Mouse (Mus musculus): ENCODE results near the gene Fbxl13.

Gene Fbxl13

DNA sequence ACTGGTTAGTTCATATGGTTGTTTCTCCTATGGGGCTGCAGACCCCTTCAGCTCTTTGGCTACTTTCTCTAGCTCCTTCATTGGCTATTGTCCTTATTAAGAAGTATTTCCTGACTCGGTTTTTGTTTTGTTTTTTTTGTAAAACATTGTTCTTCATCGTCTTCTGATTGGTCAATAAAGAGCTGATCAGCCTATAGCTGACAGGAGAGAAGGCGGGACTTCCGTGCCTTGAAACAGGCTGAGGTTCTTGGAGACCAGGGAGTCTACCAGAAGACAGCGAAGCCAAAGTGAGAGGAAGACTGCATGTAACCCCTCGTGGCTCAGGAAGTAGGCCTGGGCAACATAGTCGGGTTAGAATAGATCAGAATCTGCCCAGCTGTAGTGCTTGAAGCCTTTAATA lies 57.8 kb downstream of the Fbxl13 start:
- intact Hi-C loops (cut with DNase I) = loop anchor here (2.0 to 5.0 kb wide), 3 partner anchors 160 to 323 kb away; no protein-coding TSS in a partner anchor

DNA sequence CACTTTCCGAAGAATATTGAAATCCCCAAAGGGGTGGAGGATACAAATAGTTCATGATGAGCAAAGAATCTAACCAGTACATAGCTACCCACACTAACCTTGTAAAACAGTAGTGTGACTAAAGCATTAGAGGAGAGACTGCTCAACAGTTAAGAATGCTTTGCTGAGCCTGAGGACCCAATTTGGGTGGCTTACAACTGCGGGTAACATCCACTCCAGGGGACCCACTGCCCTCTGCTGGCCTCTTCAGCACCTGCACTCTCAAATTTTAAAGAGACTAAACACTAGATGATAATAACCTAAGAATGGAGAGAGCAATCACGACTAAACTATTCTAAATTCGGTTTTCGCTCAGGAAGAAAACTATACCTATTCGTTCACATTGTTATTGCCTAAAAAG lies 58.7 kb downstream of the Fbxl13 start:
- intact Hi-C loops (cut with DNase I) = loop anchor here (2.0 to 5.0 kb wide), 3 partner anchors 159 to 322 kb away; no protein-coding TSS in a partner anchor

DNA sequence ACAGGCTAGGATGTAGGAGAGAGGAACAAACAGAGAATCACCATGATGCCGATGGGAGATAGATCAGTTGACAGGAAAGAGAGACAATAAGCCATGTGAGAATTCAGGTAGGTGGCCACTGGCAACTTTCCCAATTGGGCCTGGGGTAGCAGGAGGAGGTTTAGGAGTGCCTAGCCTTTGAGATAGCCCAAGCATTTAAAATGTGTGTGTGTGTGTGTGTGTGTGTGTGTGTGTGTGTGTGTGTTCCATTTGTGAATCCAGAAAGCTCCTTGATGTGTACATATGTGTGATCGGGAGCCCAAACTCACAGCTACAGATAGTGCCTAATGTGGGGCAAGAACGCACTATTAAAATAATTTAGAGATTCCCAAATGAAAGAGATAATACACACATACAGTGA lies 67.3 kb downstream of the Fbxl13 start:
- intact Hi-C loops (cut with DNase I) = no loop called here

DNA sequence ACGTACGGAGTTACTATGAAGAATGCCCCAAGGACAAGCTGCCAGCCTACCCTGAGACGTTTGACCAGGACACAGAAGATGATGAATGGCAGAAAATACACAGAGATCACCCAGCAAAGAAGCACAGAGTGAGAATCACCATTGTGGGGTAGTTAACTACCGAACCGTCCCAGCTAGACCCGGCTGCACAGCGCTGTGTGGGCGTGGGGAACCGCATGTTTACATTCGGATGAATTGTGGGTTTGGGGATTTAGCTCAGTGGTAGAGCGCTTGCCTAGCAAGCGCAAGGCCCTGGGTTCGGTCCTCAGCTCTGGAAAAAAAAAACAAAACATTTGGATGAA lies 70.3 kb downstream of the Fbxl13 start:
- intact Hi-C loops (cut with DNase I) = no loop called here

DNA sequence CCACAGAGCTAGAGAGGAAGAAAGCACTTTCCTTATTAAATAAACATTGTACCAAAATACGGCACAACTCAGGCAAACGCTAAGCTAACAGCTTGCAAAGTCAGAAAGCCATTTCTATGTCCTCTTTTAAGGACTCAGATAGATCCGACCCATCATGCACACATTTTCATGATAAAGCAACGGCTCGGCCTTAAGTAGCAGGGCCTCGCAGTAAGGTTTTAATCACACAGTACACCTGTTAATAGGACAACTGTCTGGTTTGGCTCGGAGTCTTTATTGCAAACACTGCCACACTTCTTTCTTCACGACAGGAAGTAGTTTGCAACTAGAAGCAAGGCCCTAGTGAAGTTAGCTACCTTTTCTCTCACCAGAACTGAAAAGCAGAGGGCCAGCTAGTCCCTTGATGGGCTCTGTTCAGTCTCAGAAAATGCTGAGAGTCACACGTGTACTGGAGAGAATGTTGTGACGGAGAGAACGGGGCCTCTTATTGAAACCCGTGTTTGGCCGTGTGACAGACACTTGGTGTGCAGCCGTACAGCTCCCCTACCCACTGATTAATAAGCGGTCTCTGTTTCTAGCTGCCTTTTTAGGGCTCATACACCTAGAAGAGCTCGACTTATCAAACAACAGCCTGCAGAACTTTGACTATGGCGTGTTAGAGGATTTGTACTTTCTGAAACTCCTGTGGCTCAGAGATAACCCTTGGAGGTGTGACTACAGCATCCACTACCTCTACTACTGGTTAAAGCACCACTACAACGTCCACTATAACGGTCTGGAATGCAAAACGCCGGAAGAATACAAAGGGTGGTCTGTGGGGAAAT lies 70.8 kb downstream of the Fbxl13 start:
- intact Hi-C loops (cut with DNase I) = no loop called here

DNA sequence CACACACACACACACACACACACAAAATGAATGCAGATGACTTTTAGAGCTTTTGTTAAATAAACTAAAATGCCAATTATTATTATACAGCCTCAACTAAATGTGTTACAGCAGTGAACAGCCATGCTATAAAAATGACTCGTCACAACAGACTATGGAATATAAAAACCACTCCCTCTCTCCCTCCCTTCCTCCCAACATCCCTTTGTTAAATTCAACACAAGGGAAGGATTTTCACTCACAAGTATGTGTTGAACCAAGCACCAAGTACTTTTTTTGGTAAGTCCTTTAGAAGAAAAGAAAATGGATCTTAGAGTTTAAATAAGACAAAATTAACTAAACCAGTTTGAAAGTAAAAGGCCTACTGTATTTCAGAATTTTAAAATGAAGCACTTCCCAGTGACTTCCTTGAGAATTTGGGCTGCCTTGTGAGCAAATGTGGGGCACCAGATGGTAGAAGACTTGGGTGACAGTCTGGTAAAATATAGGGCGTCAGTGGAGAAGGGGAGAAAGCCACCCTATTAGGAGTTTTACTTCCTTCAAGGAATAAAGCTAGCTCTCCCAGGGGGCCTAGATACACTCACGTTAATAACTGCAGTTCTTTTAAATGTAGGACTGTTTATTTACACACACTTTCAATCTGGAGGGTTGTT lies 72.5 kb downstream of the Fbxl13 start:
- intact Hi-C loops (cut with DNase I) = no loop called here

DNA sequence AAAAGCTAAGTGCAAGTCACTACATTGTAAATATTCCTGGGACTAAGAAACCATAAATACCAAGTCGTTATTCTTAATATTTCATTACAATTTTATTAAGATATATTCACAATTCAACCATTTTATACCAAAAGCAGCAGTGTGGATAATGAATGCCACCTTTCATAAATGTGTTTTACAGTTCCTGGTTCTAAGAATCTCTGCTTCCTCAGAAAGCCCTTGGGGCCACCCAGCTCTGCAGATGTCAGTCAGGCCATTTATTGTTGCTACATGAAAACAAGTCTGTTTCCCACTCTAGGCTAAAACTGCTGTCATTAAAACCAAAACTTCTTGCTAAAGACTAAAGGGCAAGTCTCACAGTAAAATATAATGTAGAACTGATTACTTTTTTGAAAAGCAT lies 77.7 kb downstream of the Fbxl13 start:
- intact Hi-C loops (cut with DNase I) = no loop called here

DNA sequence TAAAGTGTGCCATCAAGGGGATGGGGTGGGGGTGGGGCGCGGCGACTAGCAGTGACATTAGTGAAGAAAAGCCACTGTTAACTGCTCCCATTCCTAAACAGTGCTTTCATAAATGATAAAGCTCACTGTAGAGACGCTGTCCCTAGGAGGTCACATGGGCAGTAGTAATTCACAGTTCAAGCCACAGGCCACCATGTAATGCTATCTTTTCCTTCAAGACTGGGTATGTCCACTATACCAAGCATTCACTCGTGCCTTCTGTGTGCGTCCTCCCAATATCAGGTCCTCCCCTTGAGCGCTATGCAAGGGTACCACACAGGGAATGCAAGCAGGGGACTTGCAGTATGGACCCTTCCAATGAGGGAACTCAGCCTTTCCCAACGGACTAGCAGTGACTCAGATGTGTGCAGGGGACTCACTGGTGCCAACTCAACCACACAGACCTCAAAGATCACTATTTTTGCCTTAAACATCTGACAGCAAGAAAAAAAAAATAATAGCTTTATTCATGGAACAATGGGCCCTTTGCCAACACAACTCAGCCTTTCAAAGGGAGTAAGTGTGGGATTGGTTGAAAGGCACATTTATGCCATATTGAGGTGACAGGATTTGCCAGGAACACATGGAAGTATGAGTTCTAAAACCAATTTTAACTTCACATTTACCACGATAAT lies 79.9 kb downstream of the Fbxl13 start:
- intact Hi-C loops (cut with DNase I) = no loop called here

DNA sequence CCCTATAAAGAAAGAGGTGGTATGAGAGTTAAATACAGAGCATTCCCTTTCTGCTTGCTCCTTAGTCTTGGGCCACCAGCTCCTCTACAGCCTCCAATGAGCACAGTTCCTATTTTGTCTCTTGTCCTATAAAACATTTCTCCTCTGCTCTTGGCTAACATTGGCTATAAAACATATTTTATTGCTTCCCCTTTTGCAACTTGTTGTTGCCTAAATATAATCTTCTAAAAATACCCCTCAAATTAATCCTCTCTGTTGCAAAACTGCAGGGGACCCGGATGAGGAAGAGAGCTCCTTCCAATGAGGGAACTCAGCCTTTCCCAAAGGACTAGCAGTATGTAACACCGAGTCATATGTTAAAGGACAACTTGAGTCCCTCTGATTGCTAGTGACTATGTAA lies 81.5 kb downstream of the Fbxl13 start:
- intact Hi-C loops (cut with DNase I) = no loop called here

DNA sequence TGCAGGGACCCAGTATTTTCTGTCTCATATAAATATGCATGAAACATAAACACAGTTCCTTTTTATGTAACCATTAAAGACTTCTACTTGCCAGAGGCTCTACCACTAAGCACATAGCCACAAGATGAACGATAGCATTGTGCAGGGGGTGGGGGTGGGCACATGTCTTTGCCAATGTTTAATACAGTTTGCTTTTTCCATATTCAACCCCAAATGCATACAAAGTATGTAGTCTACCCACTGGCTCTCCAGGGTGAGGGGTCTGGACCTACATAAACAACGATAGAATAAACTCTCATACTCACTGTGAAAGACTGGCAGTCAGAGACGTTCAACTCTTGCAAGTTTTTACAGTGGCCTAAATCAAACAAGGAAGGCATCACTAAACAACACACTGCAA lies 88.9 kb downstream of the Fbxl13 start:
- intact Hi-C loops (cut with DNase I) = no loop called here

DNA sequence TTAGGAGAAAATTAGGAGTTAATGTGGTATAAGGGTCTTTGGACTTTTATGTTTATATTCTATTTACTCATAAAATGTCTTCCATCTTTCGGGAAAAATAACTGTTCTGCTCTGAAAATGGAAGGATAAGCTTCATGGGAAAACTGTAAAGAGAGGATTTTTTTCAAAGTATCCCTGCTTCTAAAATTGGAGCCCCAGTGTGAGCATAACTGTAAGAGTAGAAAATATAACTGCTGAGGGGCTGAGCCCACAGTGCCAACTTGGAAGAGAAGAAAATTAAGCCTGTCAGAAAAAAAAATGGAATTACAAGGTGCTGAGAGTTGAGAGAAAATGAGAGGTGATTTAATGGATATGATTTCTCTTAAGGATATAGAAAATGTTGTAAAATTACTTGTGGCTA lies 90.7 kb downstream of the Fbxl13 start:
- intact Hi-C loops (cut with DNase I) = no loop called here

DNA sequence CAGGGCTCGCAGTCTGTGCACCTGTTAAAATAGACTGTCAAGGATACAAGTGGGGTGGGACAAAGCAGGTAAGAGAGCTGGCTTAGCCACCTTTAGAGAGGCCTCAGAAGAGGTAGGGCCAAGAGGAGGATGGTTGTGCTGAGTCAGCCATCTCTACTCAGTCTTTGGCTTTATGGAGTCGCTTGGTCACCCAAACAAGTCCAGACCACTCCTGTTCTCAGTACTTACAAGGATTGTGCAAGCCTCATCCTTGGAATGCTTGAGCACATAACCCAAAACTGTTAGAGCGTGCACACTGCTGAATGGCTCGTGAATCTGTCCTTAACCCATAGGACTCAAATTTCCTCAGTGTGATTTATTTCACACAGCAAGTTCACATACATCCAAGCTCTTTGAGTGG lies 91.7 kb downstream of the Fbxl13 start:
- intact Hi-C loops (cut with DNase I) = no loop called here

DNA sequence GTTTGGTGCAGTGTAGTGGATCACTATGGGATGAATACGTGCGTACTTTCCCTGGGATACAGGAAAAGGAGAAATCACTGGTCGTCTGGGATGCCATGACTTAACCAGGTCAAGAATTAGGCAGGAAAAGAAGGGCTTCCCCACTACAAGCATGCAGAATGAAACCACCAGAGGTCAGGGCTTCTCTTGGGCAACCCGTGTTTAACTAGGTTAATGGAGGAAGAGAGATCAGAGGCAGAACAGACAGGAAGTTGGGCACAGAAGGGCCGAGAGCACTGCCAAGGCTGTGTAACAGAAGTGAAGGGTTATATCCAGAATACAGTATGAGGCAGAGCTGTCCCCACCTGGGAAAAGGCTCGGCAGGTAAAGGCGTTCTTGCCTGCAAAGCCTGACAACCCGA lies 98.4 kb downstream of the Fbxl13 start:
- intact Hi-C loops (cut with DNase I) = no loop called here

DNA sequence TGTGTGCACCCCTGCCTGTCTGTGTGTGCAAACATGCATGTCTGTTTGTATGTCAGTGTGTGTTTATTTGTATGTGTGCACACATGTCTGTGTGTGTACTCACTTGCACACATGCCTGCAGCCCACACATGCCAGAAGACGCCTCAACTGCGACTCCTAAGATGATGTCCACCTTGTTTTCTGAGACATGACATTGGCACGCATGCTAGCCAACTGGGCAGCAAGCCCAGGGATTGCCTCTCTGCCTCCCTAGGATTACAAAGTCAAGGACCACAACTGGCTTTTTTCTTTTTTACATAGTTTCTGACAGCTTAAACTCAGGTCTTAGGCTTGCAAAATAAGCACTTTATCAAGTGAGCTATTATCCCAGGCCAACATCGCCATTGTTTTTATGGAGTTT lies 99.6 kb downstream of the Fbxl13 start:
- intact Hi-C loops (cut with DNase I) = no loop called here

DNA sequence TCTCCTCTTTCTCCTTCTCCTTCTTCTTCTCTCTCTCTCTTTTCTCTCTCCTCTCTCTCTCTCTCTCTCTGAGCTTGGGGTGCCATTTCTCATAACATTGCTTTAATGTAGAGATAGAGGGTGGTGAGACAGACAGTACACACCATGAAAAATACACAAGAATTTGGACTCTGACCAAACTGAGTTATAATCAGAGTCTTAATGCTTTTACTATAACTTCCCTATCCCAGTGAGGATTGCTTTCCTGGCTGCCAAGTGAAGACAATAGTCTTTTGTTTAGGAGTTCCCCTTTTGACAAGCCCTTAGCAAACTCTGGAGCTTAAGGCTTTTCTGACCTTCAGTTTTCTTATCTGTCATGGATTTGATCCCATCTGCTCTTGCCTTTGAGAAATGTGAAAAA lies 100.2 kb downstream of the Fbxl13 start:
- intact Hi-C loops (cut with DNase I) = no loop called here

DNA sequence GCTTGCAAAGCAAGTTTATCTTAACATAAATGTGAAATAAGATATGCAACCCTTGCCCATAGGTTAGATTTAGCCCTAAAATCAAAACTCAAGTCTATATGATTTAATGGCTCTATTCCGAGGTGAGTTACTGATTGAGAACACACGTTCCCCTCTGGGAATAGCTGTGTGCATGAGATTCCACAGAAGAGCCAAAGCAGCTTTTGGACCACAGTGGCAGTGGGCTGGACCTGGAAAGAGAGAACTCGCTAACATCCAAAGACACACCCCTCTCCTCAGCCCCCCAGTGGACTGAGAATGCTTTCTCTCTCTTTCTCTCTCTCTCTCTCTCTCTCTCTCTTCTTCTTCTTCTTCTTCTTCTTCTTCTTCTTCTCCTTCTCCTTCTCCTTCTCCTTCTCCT lies 100.6 kb downstream of the Fbxl13 start:
- intact Hi-C loops (cut with DNase I) = no loop called here

DNA sequence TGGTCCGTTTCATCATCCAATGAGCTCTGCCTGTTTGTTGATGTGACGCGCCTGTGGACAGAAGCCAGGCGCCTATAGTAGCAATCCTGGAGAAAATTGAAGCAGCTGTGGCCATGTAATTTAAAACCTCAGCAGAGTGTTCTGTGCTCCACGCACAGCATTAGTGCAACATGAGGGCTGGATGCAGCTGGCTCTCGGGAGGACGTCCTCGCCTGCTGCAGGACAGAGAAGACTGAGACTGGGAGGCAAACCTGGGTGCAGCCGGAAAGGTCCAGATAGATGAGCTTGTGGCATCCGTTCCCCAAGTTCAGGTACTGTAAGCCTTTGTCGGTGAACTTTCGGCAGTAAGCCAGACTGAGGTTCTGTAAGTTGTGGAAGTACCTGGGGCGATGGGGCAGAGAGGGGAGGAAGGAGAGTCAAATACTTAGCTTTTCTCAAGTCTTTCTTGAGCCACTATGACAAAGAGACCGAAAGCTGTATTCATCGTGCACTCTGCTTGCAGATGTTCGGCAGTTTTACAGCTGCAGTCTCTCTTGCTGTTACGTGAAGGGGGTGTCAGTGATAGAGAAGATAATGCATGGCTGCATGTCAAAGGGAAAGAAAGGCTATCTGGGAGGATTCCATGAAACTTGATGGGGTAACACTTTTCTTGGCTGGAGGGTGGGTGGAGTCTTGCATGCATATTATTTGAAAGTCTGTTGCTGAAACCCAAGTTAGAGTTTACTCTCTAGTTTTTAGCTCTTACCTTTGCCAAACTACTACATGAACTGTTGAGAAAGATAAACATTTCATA lies 101.8 kb downstream of the Fbxl13 start, which contains the start of gene Lrrc17:
Gene Lrrc17 (plus strand): TSS at position 151 of the 793 bp plus-strand sequence.
- intact Hi-C loops (cut with DNase I) = no loop called here

DNA sequence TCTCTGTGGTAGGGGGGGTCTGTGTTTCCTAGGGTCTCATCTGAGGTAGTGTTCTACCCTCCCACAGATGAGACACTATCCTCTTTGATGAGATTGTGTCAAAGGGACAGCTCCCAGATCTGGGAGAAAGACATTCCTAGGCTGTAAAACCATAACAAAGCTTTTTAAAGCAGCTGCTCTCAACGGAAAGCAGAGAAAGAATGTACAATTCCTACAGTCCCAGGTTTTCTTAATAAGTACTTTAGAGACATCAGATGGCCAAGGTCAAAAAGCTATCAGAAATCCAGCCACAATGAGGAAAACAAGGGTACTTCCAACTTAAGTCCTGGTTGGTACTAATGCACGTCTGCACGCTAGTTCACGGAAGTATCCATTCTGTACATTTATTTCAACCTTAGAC lies 103.2 kb downstream of the Fbxl13 start:
- intact Hi-C loops (cut with DNase I) = no loop called here

DNA sequence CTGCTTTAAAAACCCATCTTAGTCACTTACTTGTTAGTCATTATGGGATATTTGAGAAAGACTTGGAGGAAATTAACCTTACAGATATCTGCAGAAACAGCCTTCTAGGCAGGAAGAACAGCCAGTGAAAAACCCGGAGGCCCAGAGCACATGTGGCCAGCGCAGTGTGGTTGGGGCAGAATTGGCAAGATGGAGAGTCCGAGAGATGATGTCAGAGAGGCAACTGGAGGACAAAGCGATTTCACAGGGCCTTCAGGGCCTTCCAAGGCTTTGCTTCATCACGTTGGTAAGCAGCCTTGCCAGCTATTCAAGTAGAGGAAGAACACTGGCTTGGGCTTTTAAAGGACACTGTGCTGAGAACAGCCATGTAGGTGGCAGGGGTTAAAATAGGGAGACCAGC lies 112.5 kb downstream of the Fbxl13 start:
- intact Hi-C loops (cut with DNase I) = no loop called here

DNA sequence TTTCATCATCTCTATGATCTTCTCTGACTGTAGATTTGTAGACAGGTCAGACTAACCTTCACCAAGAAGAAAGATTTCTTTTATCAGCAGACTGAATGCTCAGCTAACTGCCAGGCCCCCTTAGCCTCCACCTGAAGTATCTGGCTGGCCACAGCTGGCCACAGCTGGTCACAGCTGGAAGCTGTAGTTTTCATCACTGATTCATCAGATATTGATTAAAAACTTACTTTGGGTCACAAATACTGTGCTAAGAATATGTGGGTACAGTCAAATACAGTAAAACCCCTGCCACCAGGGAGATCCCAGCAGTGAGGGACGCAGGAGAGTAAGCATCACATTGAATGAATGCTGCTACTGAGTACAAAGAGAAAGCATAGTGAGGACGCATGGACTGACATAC lies 113.3 kb downstream of the Fbxl13 start:
- intact Hi-C loops (cut with DNase I) = no loop called here

DNA sequence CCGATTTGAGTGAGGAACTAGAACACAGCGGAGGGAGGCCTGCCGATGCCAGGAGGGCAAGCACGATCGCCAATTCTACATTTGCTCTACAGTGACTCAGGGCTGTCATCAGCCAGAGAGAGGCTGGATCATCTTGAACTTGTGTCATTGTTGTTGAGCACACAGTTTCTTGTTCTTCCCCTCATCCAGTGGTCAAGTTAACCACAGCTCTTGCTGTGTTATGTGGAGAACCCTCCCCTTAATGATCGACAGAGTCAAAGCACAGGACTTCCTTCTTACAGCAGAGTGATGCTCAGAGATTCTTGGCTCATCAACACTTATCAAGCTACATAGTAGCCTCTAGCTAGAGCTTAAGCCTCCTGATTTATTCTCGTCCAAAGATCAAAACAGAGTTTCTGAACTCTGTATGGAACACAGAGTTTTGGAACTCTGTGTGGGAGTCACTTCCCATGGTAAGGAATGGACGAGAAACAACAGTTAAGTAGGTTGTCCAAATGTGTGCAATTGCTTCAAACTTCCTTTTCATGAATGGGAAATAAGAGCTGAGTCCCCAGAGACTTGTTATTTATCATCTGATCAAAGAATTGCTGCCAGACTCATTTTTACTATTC lies 116.2 kb downstream of the Fbxl13 start:
- intact Hi-C loops (cut with DNase I) = no loop called here

Data from adrenal gland (tissue).